Mouse (Mus musculus): ENCODE measurements at regions not wholly inside any gene's neighbourhood (a gene's known extent, or its start where the extent isn't known, plus 50 kb on each side); places are given as distances from the start of the nearest gene placed in this dataset.

- H3K4me3 ChIP-seq (ENCODE audit: low read depth, low read length), result no peak overlapping the region
- no peak for ATAC-seq (replicated peaks; ENCODE audit: insufficient number of reproducible peaks, low FRiP score, low TSS enrichment, low read depth)
Observed at GRCm38 (mm10) chr3:151899676-151900075, 62.2 kb upstream of the Ptgfr start.

GRCm38 (mm10) chr3:151899094-151899493, 61.7 kb upstream of the Ptgfr start:
- ATAC-seq (replicated peaks; ENCODE audit: insufficient number of reproducible peaks, low FRiP score, low TSS enrichment, low read depth), result no peak
- WGBS, result 83% methylated on average over 4 of the region's 4 CpGs
- H3K9ac ChIP-seq (replicated peaks; ENCODE audit: low read length), result no peak overlapping the region

More at GRCm38 (mm10) chr3:151899676-151900075, 62.2 kb upstream of the Ptgfr start:
- no peaks in the 10 kb centered on the region for H3K9me3 ChIP-seq (replicated peaks; ENCODE audit: control insufficient read depth, low read length)
- H3K9ac ChIP-seq (replicated peaks; ENCODE audit: low read length), result no peak overlapping the region
- no peak overlapping the region for H3K4me2 ChIP-seq (ENCODE audit: low read depth, low read length)
- DNase-seq (ENCODE audit: low spot score), result no peak
- no peak overlapping the region for H3K27ac ChIP-seq (replicated peaks; ENCODE audit: low read depth, low read length)
- no peaks in the 10 kb centered on the region for H3K27me3 ChIP-seq (ENCODE audit: control insufficient read depth, insufficient read depth, low read length)
- H3K36me3 ChIP-seq (replicated peaks; ENCODE audit: control insufficient read depth, insufficient read depth, low read depth, low read length), result no peaks in the 10 kb centered on the region
- no peaks in the 10 kb centered on the region for H3K4me1 ChIP-seq (ENCODE audit: control insufficient read depth, insufficient read depth, low read length)
- 83% methylated on average over 6 of the region's 6 CpGs for WGBS

GRCm38 (mm10) chr3:151896320-151896719, 58.9 kb upstream of the Ptgfr start:
- Histone ChIP-seq H3K36me3 (replicated peaks; ENCODE audit: control insufficient read depth, insufficient read depth, low read depth, low read length) (no peaks in the 10 kb centered on the region), H3K9me3 (replicated peaks; ENCODE audit: control insufficient read depth, low read length) (no peaks in the 10 kb centered on the region), H3K4me2 (ENCODE audit: low read depth, low read length) (no peak overlapping the region), H3K4me1 (ENCODE audit: control insufficient read depth, insufficient read depth, low read length) (no peaks in the 10 kb centered on the region), H3K9ac (replicated peaks; ENCODE audit: low read length) (no peak overlapping the region), H3K27ac (replicated peaks; ENCODE audit: low read depth, low read length) (no peak overlapping the region), H3K27me3 (ENCODE audit: control insufficient read depth, insufficient read depth, low read length) (no peaks in the 10 kb centered on the region), H3K4me3 (ENCODE audit: low read depth, low read length) (no peak overlapping the region)
- 86% methylated on average over 6 of the region's 6 CpGs for WGBS
- no peak for DNase-seq (ENCODE audit: low spot score)
- no peak for ATAC-seq (replicated peaks; ENCODE audit: insufficient number of reproducible peaks, low FRiP score, low TSS enrichment, low read depth)

More at GRCm38 (mm10) chr3:151899094-151899493, 61.7 kb upstream of the Ptgfr start:
- DNase-seq (ENCODE audit: low spot score), result no peak
- Histone ChIP-seq H3K4me1 (ENCODE audit: control insufficient read depth, insufficient read depth, low read length) (no peaks in the 10 kb centered on the region), H3K36me3 (replicated peaks; ENCODE audit: control insufficient read depth, insufficient read depth, low read depth, low read length) (no peaks in the 10 kb centered on the region), H3K4me3 (ENCODE audit: low read depth, low read length) (no peak overlapping the region), H3K9me3 (replicated peaks; ENCODE audit: control insufficient read depth, low read length) (no peaks in the 10 kb centered on the region), H3K27ac (replicated peaks; ENCODE audit: low read depth, low read length) (no peak overlapping the region), H3K4me2 (ENCODE audit: low read depth, low read length) (no peak overlapping the region), H3K27me3 (ENCODE audit: control insufficient read depth, insufficient read depth, low read length) (no peaks in the 10 kb centered on the region)

DNA sequence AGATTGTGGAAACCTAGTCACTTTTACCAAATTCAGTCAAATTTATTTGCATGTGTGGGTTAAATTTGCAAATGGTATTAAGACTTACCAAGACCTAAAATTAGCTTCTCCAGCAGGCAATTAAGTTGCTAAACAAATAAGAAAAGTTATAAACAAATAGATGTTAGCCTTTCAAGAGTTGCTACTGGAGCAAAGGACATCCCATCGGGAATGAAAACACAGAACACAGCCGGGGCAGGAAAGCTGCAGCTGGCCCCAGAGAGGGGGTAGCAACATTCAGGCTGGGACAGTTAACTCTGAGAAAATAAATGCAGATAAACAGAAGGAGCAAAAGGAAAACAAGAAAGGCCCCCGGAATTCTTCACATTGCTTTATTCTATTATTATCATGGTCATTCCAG, 57.3 kb upstream of the Ptgfr start:
- Histone ChIP-seq H3K4me2 (ENCODE audit: low read depth, low read length) (no peak overlapping the region), H3K9me3 (replicated peaks; ENCODE audit: control insufficient read depth, low read length) (no peaks in the 10 kb centered on the region), H3K36me3 (replicated peaks; ENCODE audit: control insufficient read depth, insufficient read depth, low read depth, low read length) (no peaks in the 10 kb centered on the region), H3K4me1 (ENCODE audit: control insufficient read depth, insufficient read depth, low read length) (no peaks in the 10 kb centered on the region), H3K4me3 (ENCODE audit: low read depth, low read length) (no peak overlapping the region), H3K27ac (replicated peaks; ENCODE audit: low read depth, low read length) (no peak overlapping the region), H3K27me3 (ENCODE audit: control insufficient read depth, insufficient read depth, low read length) (no peaks in the 10 kb centered on the region), H3K9ac (replicated peaks; ENCODE audit: low read length) (no peak overlapping the region)
- whole genome bisulfite sequencing, result 41% methylated on average over 3 of the region's 3 CpGs
- ATAC-seq (replicated peaks; ENCODE audit: insufficient number of reproducible peaks, low FRiP score, low TSS enrichment, low read depth) (no peak), DNase-seq (ENCODE audit: low spot score) (no peak)

GRCm38 (mm10) chr3:151893421-151894235, 56.2 kb upstream of the Ptgfr start:
- no peaks in the 10 kb centered on the region for H3K27me3 ChIP-seq (ENCODE audit: control insufficient read depth, insufficient read depth, low read length)
- ATAC-seq (replicated peaks; ENCODE audit: insufficient number of reproducible peaks, low FRiP score, low TSS enrichment, low read depth) (no peak), DNase-seq (ENCODE audit: low spot score) (peak; percentile 40)
- no peak overlapping the region for H3K4me3 ChIP-seq (ENCODE audit: low read depth, low read length)
- H3K27ac ChIP-seq (replicated peaks; ENCODE audit: low read depth, low read length), result no peak overlapping the region
- H3K36me3 ChIP-seq (replicated peaks; ENCODE audit: control insufficient read depth, insufficient read depth, low read depth, low read length), result no peaks in the 10 kb centered on the region
- H3K4me1 ChIP-seq (ENCODE audit: control insufficient read depth, insufficient read depth, low read length), result no peaks in the 10 kb centered on the region
- H3K4me2 ChIP-seq (ENCODE audit: low read depth, low read length), result no peak overlapping the region
- 51% methylated on average over 11 of the region's 11 CpGs for WGBS
- H3K9me3 ChIP-seq (replicated peaks; ENCODE audit: control insufficient read depth, low read length), result no peaks in the 10 kb centered on the region
- no peak overlapping the region for H3K9ac ChIP-seq (replicated peaks; ENCODE audit: low read length)

DNA sequence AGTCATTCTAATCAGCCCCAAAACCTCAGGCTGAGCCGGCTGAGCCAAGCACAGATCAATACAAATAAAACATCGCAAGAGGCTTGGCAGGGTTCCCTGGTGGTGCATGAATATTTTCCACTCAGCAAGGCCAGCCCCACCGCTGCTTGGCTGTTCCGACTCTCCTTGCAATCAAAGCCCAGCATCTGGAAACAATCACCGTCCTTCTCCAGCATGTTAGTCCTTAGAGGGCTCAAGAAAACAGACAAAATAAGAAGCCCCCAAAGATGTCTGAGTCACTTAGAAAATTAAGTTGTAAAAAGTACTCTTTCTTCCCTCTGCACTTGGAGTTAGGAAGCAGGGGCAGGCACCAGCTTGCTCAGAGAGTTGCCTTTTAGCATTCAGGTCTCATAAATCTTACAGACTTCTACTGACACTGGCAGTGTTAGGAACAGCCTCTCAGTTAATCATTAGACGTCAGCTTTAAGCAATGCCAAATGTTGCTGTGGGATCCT, 54.4 kb upstream of the Ptgfr start:
- peak; percentile 87 for ATAC-seq (replicated peaks; ENCODE audit: insufficient number of reproducible peaks, low FRiP score, low TSS enrichment, low read depth)
- H3K4me3 ChIP-seq (ENCODE audit: low read depth, low read length), result no peak overlapping the region
- no peaks in the 10 kb centered on the region for H3K4me1 ChIP-seq (ENCODE audit: control insufficient read depth, insufficient read depth, low read length)
- H3K9ac ChIP-seq (replicated peaks; ENCODE audit: low read length), result no peak overlapping the region
- no peaks in the 10 kb centered on the region for H3K9me3 ChIP-seq (replicated peaks; ENCODE audit: control insufficient read depth, low read length)
- H3K4me2 ChIP-seq (ENCODE audit: low read depth, low read length), result no peak overlapping the region
- 14% methylated on average over 6 of the region's 6 CpGs for WGBS
- DNase-seq (ENCODE audit: low spot score), result peak; percentile 96
- H3K27me3 ChIP-seq (ENCODE audit: control insufficient read depth, insufficient read depth, low read length), result no peaks in the 10 kb centered on the region
- peak overlapping the region; percentile 60 for H3K27ac ChIP-seq (replicated peaks; ENCODE audit: low read depth, low read length)
- H3K36me3 ChIP-seq (replicated peaks; ENCODE audit: control insufficient read depth, insufficient read depth, low read depth, low read length), result no peaks in the 10 kb centered on the region

- 54% methylated on average over 3 of the region's 3 CpGs for WGBS
- H3K9ac ChIP-seq (replicated peaks; ENCODE audit: low read length), result no peak overlapping the region
- no peaks in the 10 kb centered on the region for H3K27me3 ChIP-seq (ENCODE audit: control insufficient read depth, insufficient read depth, low read length)
- no peaks in the 10 kb centered on the region for H3K36me3 ChIP-seq (replicated peaks; ENCODE audit: control insufficient read depth, insufficient read depth, low read depth, low read length)
- H3K27ac ChIP-seq (replicated peaks; ENCODE audit: low read depth, low read length), result no peak overlapping the region
- H3K4me1 ChIP-seq (ENCODE audit: control insufficient read depth, insufficient read depth, low read length), result no peaks in the 10 kb centered on the region
- no peaks in the 10 kb centered on the region for H3K9me3 ChIP-seq (replicated peaks; ENCODE audit: control insufficient read depth, low read length)
- ATAC-seq (replicated peaks; ENCODE audit: insufficient number of reproducible peaks, low FRiP score, low TSS enrichment, low read depth) (no peak), DNase-seq (ENCODE audit: low spot score) (peak; percentile 27)
- no peak overlapping the region for H3K4me3 ChIP-seq (ENCODE audit: low read depth, low read length)
- H3K4me2 ChIP-seq (ENCODE audit: low read depth, low read length), result no peak overlapping the region
Observed at GRCm38 (mm10) chr3:151891336-151891735, 53.9 kb upstream of the Ptgfr start.

- no peaks in the 10 kb centered on the region for H3K36me3 ChIP-seq (replicated peaks; ENCODE audit: control insufficient read depth, insufficient read depth, low read depth, low read length)
- H3K27me3 ChIP-seq (ENCODE audit: control insufficient read depth, insufficient read depth, low read length), result no peaks in the 10 kb centered on the region
- H3K4me2 ChIP-seq (ENCODE audit: low read depth, low read length), result no peak overlapping the region
- H3K9ac ChIP-seq (replicated peaks; ENCODE audit: low read length), result no peak overlapping the region
- no peak overlapping the region for H3K27ac ChIP-seq (replicated peaks; ENCODE audit: low read depth, low read length)
- WGBS, result 61% methylated on average over 8 of the region's 8 CpGs
- no peak overlapping the region for H3K4me3 ChIP-seq (ENCODE audit: low read depth, low read length)
- H3K4me1 ChIP-seq (ENCODE audit: control insufficient read depth, insufficient read depth, low read length), result no peaks in the 10 kb centered on the region
- DNase-seq (ENCODE audit: low spot score) (no peak), ATAC-seq (replicated peaks; ENCODE audit: insufficient number of reproducible peaks, low FRiP score, low TSS enrichment, low read depth) (no peak)
- H3K9me3 ChIP-seq (replicated peaks; ENCODE audit: control insufficient read depth, low read length), result no peaks in the 10 kb centered on the region
Observed at GRCm38 (mm10) chr3:151889738-151890137, 52.3 kb upstream of the Ptgfr start.
